Mouse (Mus musculus): ENCODE measurements at regions not wholly inside any gene's neighbourhood (a gene's known extent, or its start where the extent isn't known, plus 50 kb on each side); places are given as distances from the start of the nearest gene placed in this dataset.

GRCm38 (mm10) chr17:7620166-7620565 is 206.9 kb downstream of the Fndc1 start:
- TF ChIP-seq CTCF (IDR thresholded peaks at IDR 0.05; ENCODE audit: borderline replicate concordance, control insufficient read depth, extremely low read depth, insufficient read depth, low read length, poor library complexity) (no peak), POLR2A (IDR thresholded peaks at IDR 0.05; ENCODE audit: control insufficient read depth, extremely low read depth, insufficient read depth, low read length, poor library complexity) (no peak)

Measured in thymus, adult 2 months (tissue).